Mouse (Mus musculus) MEL (cell line): ENCODE data around the gene Atrip. TPM values are rescaled to one million over a fixed set of nuclear protein-coding genes. Genes with fewer than 3 reads are reported as not detected.

Experiments
- DNase-seq: peaks from one replicate; pipeline ENCODE4 v3.0.0; 2011; ENCODE audit warnings: low read depth, low spot score
- H3K27ac ChIP-seq: 2 replicates; pipeline ENCODE4 v1.5.1; 2012; ENCODE audit warnings: low read depth, mild to moderate bottlenecking, control low read depth, low read length, moderate library complexity; ENCODE audit not compliant: control insufficient read depth
- H3K27me3 ChIP-seq, 2 experiments: fragments of 150-350 bp in 1 of 2; sonication (generic) in 1 of 2; 2 replicates each; pipeline ENCODE4 v1.6.1; 2012; ENCODE audit warnings: low read length in 2 of 2, mild to moderate bottlenecking in 2 of 2, improper control_type of control experiment in 1 of 2, moderate library complexity in 1 of 2; ENCODE audit not compliant: insufficient read depth in 2 of 2, control insufficient read depth in 1 of 2
- H3K36me3 ChIP-seq, 2 experiments: 2 replicates each; pipeline ENCODE4 v1.6.1; 2012 to 2014; ENCODE audit warnings: low read length in 2 of 2, improper control_type of control experiment in 1 of 2, inconsistent platforms in 1 of 2, mild to moderate bottlenecking in 1 of 2; ENCODE audit not compliant: insufficient read depth in 2 of 2, control insufficient read depth in 1 of 2
- H3K4me1 ChIP-seq, 2 experiments: fragments of 150-350 bp in 1 of 2; sonication (generic) in 1 of 2; 2 replicates each; pipeline ENCODE4 v1.6.1; 2012; ENCODE audit warnings: low read length in 2 of 2, improper control_type of control experiment in 1 of 2, mild to moderate bottlenecking in 1 of 2; ENCODE audit not compliant: insufficient read depth in 2 of 2, control insufficient read depth in 1 of 2
- H3K4me3 ChIP-seq, 2 experiments: fragments of 150-350 bp in 1 of 2; sonication (generic) in 1 of 2; 2 replicates each; pipeline ENCODE4 v1.5.1; 2012; ENCODE audit warnings: low read depth in 2 of 2, low read length in 2 of 2, mild to moderate bottlenecking in 2 of 2, moderate library complexity in 2 of 2, control low read depth in 1 of 2, improper control_type of control experiment in 1 of 2; ENCODE audit not compliant: control insufficient read depth in 1 of 2, insufficient read depth in 1 of 2
- H3K79me2 ChIP-seq: 2 replicates; pipeline ENCODE4 v1.6.1; 2012; ENCODE audit warnings: mild to moderate bottlenecking, low read length, moderate library complexity; ENCODE audit not compliant: control insufficient read depth, poor library complexity, insufficient read depth
- H3K9ac ChIP-seq: 2 replicates; pipeline ENCODE4 v1.6.1; 2012; ENCODE audit warnings: low read depth, mild to moderate bottlenecking, control low read depth, low read length, moderate library complexity; ENCODE audit not compliant: control insufficient read depth, poor library complexity, severe bottlenecking
- H3K9me3 ChIP-seq: fragments of 150-350 bp; sonication (generic); replicated peaks from 2 replicates; pipeline ENCODE4 v1.6.1; 2012; ENCODE audit warnings: mild to moderate bottlenecking, low read length, improper control_type of control experiment, moderate library complexity; ENCODE audit not compliant: insufficient read depth
- CHD1 ChIP-seq: IDR thresholded peaks from 2 replicates; pipeline ENCODE4 v1.6.1; 2012; ENCODE audit warnings: low read depth, mild to moderate bottlenecking, inconsistent platforms, low read length, improper control_type of control experiment
- CHD2 ChIP-seq: IDR thresholded peaks from 2 replicates; pipeline ENCODE4 v1.6.1; 2011; ENCODE audit warnings: low read length, improper control_type of control experiment
- CTCF ChIP-seq, 3 experiments: IDR thresholded peaks in 2 of 3; conservative IDR thresholded peaks in 1 of 3; 2 replicates each; pipeline ENCODE4 v1.5.1; 2011 to 2012; ENCODE audit warnings: low read length in 3 of 3, low read depth in 2 of 3, mild to moderate bottlenecking in 2 of 3, improper control_type of control experiment in 1 of 3, inconsistent platforms in 1 of 3, mixed read lengths in 1 of 3, moderate library complexity in 1 of 3; ENCODE audit not compliant: control insufficient read depth in 1 of 3, insufficient read depth in 1 of 3, poor library complexity in 1 of 3, severe bottlenecking in 1 of 3
- ELF1 ChIP-seq: IDR thresholded peaks from 2 replicates; pipeline ENCODE4 v1.6.1; 2014; ENCODE audit warnings: low read depth, mild to moderate bottlenecking, inconsistent platforms, low read length, improper control_type of control experiment, moderate library complexity
- EP300 ChIP-seq, 2 experiments: IDR thresholded peaks; 2 replicates each; pipeline ENCODE4 v1.6.1; 2011; ENCODE audit warnings: improper control_type of control experiment in 2 of 2, low read length in 2 of 2, low read depth in 1 of 2, mild to moderate bottlenecking in 1 of 2
- GATA1 ChIP-seq: IDR thresholded peaks from 2 replicates; pipeline ENCODE4 v1.6.1; 2011; ENCODE audit warnings: low read depth, low read length, improper control_type of control experiment
- HCFC1 ChIP-seq: IDR thresholded peaks from 2 replicates; pipeline ENCODE4 v1.6.1; 2012; ENCODE audit warnings: low read depth, mild to moderate bottlenecking, inconsistent platforms, low read length, improper control_type of control experiment, moderate library complexity
- KAT2A ChIP-seq: conservative IDR thresholded peaks from 2 replicates; pipeline ENCODE4 v1.6.1; 2012; ENCODE audit warnings: low read depth, low read length, improper control_type of control experiment, inconsistent platforms
- MAFK ChIP-seq: IDR thresholded peaks from 2 replicates; pipeline ENCODE4 v1.6.1; 2011; ENCODE audit warnings: low read depth, mild to moderate bottlenecking, low read length, improper control_type of control experiment, borderline replicate concordance
- MAZ ChIP-seq: IDR thresholded peaks from 2 replicates; pipeline ENCODE4 v1.6.1; 2012; ENCODE audit warnings: low read depth, mild to moderate bottlenecking, inconsistent platforms, low read length, improper control_type of control experiment
- MEF2A ChIP-seq: IDR thresholded peaks from 2 replicates; pipeline ENCODE4 v1.6.1; 2014; ENCODE audit warnings: low read depth, mild to moderate bottlenecking, inconsistent platforms, low read length, improper control_type of control experiment; ENCODE audit not compliant: poor library complexity, insufficient replicate concordance, severe bottlenecking; ENCODE audit errors: extremely low read depth
- MXI1 ChIP-seq: IDR thresholded peaks from 2 replicates; pipeline ENCODE4 v1.6.1; 2011; ENCODE audit warnings: mild to moderate bottlenecking, low read depth, low read length, improper control_type of control experiment
- MYC ChIP-seq: IDR thresholded peaks from 2 replicates; pipeline ENCODE4 v1.6.1; 2011; ENCODE audit warnings: low read depth, mild to moderate bottlenecking, low read length, improper control_type of control experiment, moderate library complexity
- NELFE ChIP-seq: IDR thresholded peaks from 2 replicates; pipeline ENCODE4 v1.6.1; 2011; ENCODE audit warnings: low read depth, low read length, improper control_type of control experiment
- NRF1 ChIP-seq: IDR thresholded peaks from 2 replicates; pipeline ENCODE4 v1.6.1; 2014; ENCODE audit warnings: low read depth, mild to moderate bottlenecking, inconsistent platforms, low read length, improper control_type of control experiment, moderate library complexity; ENCODE audit not compliant: poor library complexity, insufficient read depth, severe bottlenecking
- POLR2A ChIP-seq, 2 experiments: IDR thresholded peaks; 2 replicates each; pipeline ENCODE4 v1.6.1; 2011 to 2012; ENCODE audit warnings: low read length in 2 of 2, mild to moderate bottlenecking in 2 of 2, control low read depth in 1 of 2, improper control_type of control experiment in 1 of 2, low read depth in 1 of 2, moderate library complexity in 1 of 2; ENCODE audit not compliant: control insufficient read depth in 1 of 2, insufficient read depth in 1 of 2, poor library complexity in 1 of 2
- POLR2AphosphoS2 ChIP-seq: IDR thresholded peaks from 2 replicates; pipeline ENCODE4 v1.6.1; 2011; ENCODE audit warnings: low read length, improper control_type of control experiment
- POLR2AphosphoS5 ChIP-seq: IDR thresholded peaks from 2 replicates; pipeline ENCODE4 v1.6.1; 2012; ENCODE audit warnings: low read depth, borderline replicate concordance, mild to moderate bottlenecking, inconsistent platforms, low read length, moderate library complexity, mixed read lengths
- RAD21 ChIP-seq: IDR thresholded peaks from 2 replicates; pipeline ENCODE4 v1.6.1; 2011; ENCODE audit warnings: mild to moderate bottlenecking, low read depth, low read length, improper control_type of control experiment
- RCOR1 ChIP-seq: IDR thresholded peaks from 2 replicates; pipeline ENCODE4 v1.6.1; 2012; ENCODE audit warnings: low read depth, mild to moderate bottlenecking, inconsistent platforms, low read length, improper control_type of control experiment
- SIN3A ChIP-seq: IDR thresholded peaks from 2 replicates; pipeline ENCODE4 v1.6.1; 2012; ENCODE audit warnings: low read length, improper control_type of control experiment, inconsistent platforms
- TCF12 ChIP-seq: IDR thresholded peaks from 2 replicates; pipeline ENCODE4 v1.6.1; 2014; ENCODE audit warnings: low read depth, mild to moderate bottlenecking, inconsistent platforms, low read length, improper control_type of control experiment, moderate library complexity
- USF1 ChIP-seq: IDR thresholded peaks from 2 replicates; pipeline ENCODE4 v1.6.1; 2014; ENCODE audit warnings: low read depth, mild to moderate bottlenecking, inconsistent platforms, low read length, improper control_type of control experiment, moderate library complexity
- USF2 ChIP-seq, 2 experiments: IDR thresholded peaks; 2 replicates each; pipeline ENCODE4 v1.6.1; 2011 to 2012; ENCODE audit warnings: improper control_type of control experiment in 2 of 2, low read length in 2 of 2, borderline replicate concordance in 1 of 2, inconsistent platforms in 1 of 2, low read depth in 1 of 2, mild to moderate bottlenecking in 1 of 2; ENCODE audit not compliant: insufficient read depth in 1 of 2
- ZC3H11A ChIP-seq: IDR thresholded peaks from 2 replicates; pipeline ENCODE4 v1.6.1; 2012; ENCODE audit warnings: low read depth, mild to moderate bottlenecking, inconsistent platforms, low read length, improper control_type of control experiment
- ZMIZ1 ChIP-seq: IDR thresholded peaks from 2 replicates; pipeline ENCODE4 v1.6.1; 2012; ENCODE audit warnings: low read depth, mild to moderate bottlenecking, inconsistent platforms, low read length, improper control_type of control experiment, moderate library complexity
- ZNF384 ChIP-seq: IDR thresholded peaks from 2 replicates; pipeline ENCODE4 v1.6.1; 2012; ENCODE audit warnings: low read depth, mild to moderate bottlenecking, inconsistent platforms, low read length, improper control_type of control experiment
- polyA plus RNA-seq, 2 experiments: library from polyadenylated mRNA; stranded (reverse) in 1 of 2; unstranded in 1 of 2; fragments of >175 nt in 1 of 2; fragments of >200 nt in 1 of 2; gene quantifications; 2 replicates each; pipeline versions ENCODE4 v1.2.1 to v1.2.4; 2012; ENCODE audit warnings: low replicate concordance in 2 of 2, low read depth in 1 of 2; ENCODE audit not compliant: insufficient read length in 2 of 2, insufficient read depth in 1 of 2, missing spikeins in 1 of 2
- total RNA-seq: library from RNA; depleted of rRNA; stranded (reverse); fragments of 300-350 nt; gene quantifications from 2 replicates; pipeline ENCODE4 v1.2.3, GENCODE M21; 2012

Atrip gene
- total and polyA plus RNA-seq, 3 experiments, result 18.4 to 35.3 TPM; not detected in 1

GRCm38 (mm10) chr9:109010316-109010690 lies 63.6 kb downstream of the Atrip start:
- Histone ChIP-seq H3K4me1 (0 out of 4 replicates have a peak, but pooled peaks cover 0 to 3% of the 10 kb centered on the region in 2 experiments), H3K27ac (no peak overlapping the region), H3K27me3 (no peaks in the 10 kb centered on the region), H3K9ac (no peak overlapping the region), H3K9me3 (no peaks in the 10 kb centered on the region), H3K4me3 (no peak overlapping the region), H3K36me3 (peaks cover 0 to 1% of the 10 kb centered on the region in 2 experiments; a peak in 2 of 4 replicates), H3K79me2 (no peaks in the 10 kb centered on the region)
- no peak for DNase-seq
- no peak for TF ChIP-seq ELF1
- no peak for TF ChIP-seq RCOR1
- TF ChIP-seq CTCF (IDR thresholded peaks at IDR 0.05 in 2 of 3, conservative IDR thresholded peaks at IDR 0.05 in 1 of 3; ENCODE audit: control insufficient read depth in 1 of 3, insufficient read depth in 1 of 3, low read depth in 2 of 3, low read length in 3 of 3, poor library complexity in 1 of 3, severe bottlenecking in 1 of 3), result no peak
- no peak for TF ChIP-seq KAT2A
- no peak for TF ChIP-seq POLR2AphosphoS2
- TF ChIP-seq MEF2A, result no peak
- TF ChIP-seq TCF12, result no peak
- no peak for TF ChIP-seq CHD2
- no peak for TF ChIP-seq SIN3A
- TF ChIP-seq NELFE, result no peak
- no peak for TF ChIP-seq MAFK
- TF ChIP-seq ZC3H11A, result no peak
- no peak for TF ChIP-seq POLR2AphosphoS5
- TF ChIP-seq HCFC1, result no peak
- no peak for TF ChIP-seq POLR2A (IDR thresholded peaks at IDR 0.05; ENCODE audit: control insufficient read depth in 1 of 2, insufficient read depth in 1 of 2, low read depth in 1 of 2, low read length in 2 of 2, poor library complexity in 1 of 2)
- TF ChIP-seq RAD21, result no peak
- TF ChIP-seq GATA1, result no peak
- TF ChIP-seq USF1, result no peak
- no peak for TF ChIP-seq EP300 (IDR thresholded peaks at IDR 0.05; ENCODE audit: low read depth in 1 of 2, low read length in 2 of 2)
- no peak for TF ChIP-seq ZMIZ1

- no peaks in the 10 kb centered on the region for H3K36me3 ChIP-seq
- TF ChIP-seq MXI1 (no peak), MAZ (no peak), ZNF384 (no peak), USF2 (IDR thresholded peaks at IDR 0.05; ENCODE audit: borderline replicate concordance in 1 of 2, insufficient read depth in 1 of 2, low read depth in 1 of 2, low read length in 2 of 2) (no peak), RCOR1 (no peak), MYC (no peak), KAT2A (no peak), CHD1 (no peak), USF1 (no peak), NRF1 (no peak)
- TF ChIP-seq, all 39 proteins: peak for 0
- DNase-seq, result no peak
- no peaks in the 10 kb centered on the region for H3K4me1 ChIP-seq
- no peak overlapping the region for H3K4me3 ChIP-seq
- no peaks in the 10 kb centered on the region for H3K9me3 ChIP-seq
- H3K27ac ChIP-seq, result no peak overlapping the region
- H3K79me2 ChIP-seq, result no peaks in the 10 kb centered on the region
- no peak overlapping the region for H3K9ac ChIP-seq
- H3K27me3 ChIP-seq, result no peaks in the 10 kb centered on the region
These were observed 64.1 kb downstream of the Atrip start for GRCm38 (mm10) chr9:109009636-109010315.
